Mouse (Mus musculus): ENCODE results near the gene Tcap.

- TF ChIP-seq POLR2A (IDR thresholded peaks at IDR 0.05; ENCODE audit: low read depth, low read length), result no peak
- TF ChIP-seq CTCF (IDR thresholded peaks at IDR 0.05; ENCODE audit: borderline replicate concordance, insufficient read depth, low read length), result no peak
Measured at GRCm38 (mm10) chr11:98346168-98346567, 37.4 kb upstream of the Tcap start.

Data from embryonic fibroblast, embryonic 13.5 days (primary cell).